In the genomic region with DNA sequence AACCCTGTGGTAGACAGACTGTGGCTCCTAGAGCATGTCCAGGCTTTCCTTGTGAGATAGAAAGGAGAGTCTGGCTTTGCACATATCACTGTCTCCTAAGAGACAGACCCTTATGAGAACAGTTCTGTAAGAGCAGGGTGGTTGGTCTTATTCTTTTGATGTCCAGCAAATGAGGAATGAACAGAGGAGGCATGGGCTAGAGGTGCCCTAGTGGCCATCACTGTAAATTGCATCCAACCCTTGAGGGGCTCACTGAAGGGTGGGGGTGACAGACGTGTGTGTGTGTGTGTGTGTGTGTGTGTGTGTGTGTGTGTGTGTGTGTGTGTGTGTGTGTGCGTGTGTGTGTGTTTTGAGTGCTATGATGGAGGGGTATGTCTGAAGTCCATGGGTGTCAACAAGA, we compare ENCODE assay signal across 19 mouse cellular contexts. TPM values are rescaled to one million over a fixed set of nuclear protein-coding genes. Genes with fewer than 3 reads are reported as not detected.
A peak's percentile ranks its signal among the peaks of the same experiment; 100 is the strongest.
DNase-seq lines count a peak whose midpoint lies in the region; ATAC-seq and TF ChIP-seq lines count a peak whose summit lies in the region.
"Had no signal": no experiment of that assay in that cellular context is flagged by ENCODE, and none has a peak within 500 bp of the region (broad histone marks: within the 10 kb centered on the region; RNA-seq: fewer than 3 reads in every experiment).

No protein-coding gene starts in this region.

- no peak overlapping the region for H3K4me2 ChIP-seq in intestine, postnatal 0 days (replicated peaks; ENCODE audit: low read depth)
- no peak overlapping the region for H3K4me2 ChIP-seq in intestine, embryonic 15.5 days (replicated peaks)
- no peak overlapping the region for H3K4me2 ChIP-seq in lung, postnatal 0 days (replicated peaks; ENCODE audit: low read depth, low read length)
- H3K4me2 ChIP-seq: heart, embryonic 12.5 days; kidney, embryonic 15.5 days; limb, embryonic 13.5 days had no signal

- no peak overlapping the region for H3K9ac ChIP-seq in intestine, postnatal 0 days (ENCODE audit: low read depth, low read length)
- no peak overlapping the region for H3K9ac ChIP-seq in intestine, embryonic 15.5 days
- no peak overlapping the region for H3K9ac ChIP-seq in lung, postnatal 0 days (replicated peaks; ENCODE audit: low read depth)
- H3K9ac ChIP-seq: heart, embryonic 12.5 days; kidney, embryonic 15.5 days; limb, embryonic 13.5 days had no signal

- H3K36me3 ChIP-seq in intestine, postnatal 0 days (ENCODE audit: control insufficient read depth, insufficient read depth), result no peaks in the 10 kb centered on the region
- no peaks in the 10 kb centered on the region for H3K36me3 ChIP-seq in intestine, embryonic 15.5 days
- no peaks in the 10 kb centered on the region for H3K36me3 ChIP-seq in lung, postnatal 0 days (ENCODE audit: insufficient read depth, low read length)
- H3K36me3 ChIP-seq: heart, embryonic 12.5 days; kidney, embryonic 15.5 days; limb, embryonic 13.5 days had no signal

- no peaks in the 10 kb centered on the region for H3K27me3 ChIP-seq in intestine, postnatal 0 days (replicated peaks; ENCODE audit: control insufficient read depth, insufficient read depth, low read length)
- H3K27me3 ChIP-seq in intestine, embryonic 15.5 days (replicated peaks), result no peaks in the 10 kb centered on the region
- no peaks in the 10 kb centered on the region for H3K27me3 ChIP-seq in lung, postnatal 0 days (replicated peaks; ENCODE audit: insufficient read depth, low read length)
- H3K27me3 ChIP-seq: kidney, embryonic 15.5 days; limb, embryonic 13.5 days had no signal

- no peak overlapping the region for H3K4me3 ChIP-seq in intestine, postnatal 0 days (ENCODE audit: low read depth, low read length)
- H3K4me3 ChIP-seq in intestine, embryonic 15.5 days (replicated peaks), result no peak overlapping the region
- no peak overlapping the region for H3K4me3 ChIP-seq in lung, postnatal 0 days (ENCODE audit: low read depth, low read length)
- H3K4me3 ChIP-seq: heart, embryonic 12.5 days; kidney, embryonic 15.5 days; limb, embryonic 13.5 days; megakaryocyte, embryonic 14.5 days had no signal

- H3K4me1 ChIP-seq in intestine, postnatal 0 days (replicated peaks; ENCODE audit: control insufficient read depth, insufficient read depth, low read length), result no peaks in the 10 kb centered on the region
- 0 out of 2 replicates have a peak, but pooled peaks cover 2% of the 10 kb centered on the region for H3K4me1 ChIP-seq in intestine, embryonic 15.5 days (replicated peaks)
- H3K4me1 ChIP-seq in lung, postnatal 0 days (ENCODE audit: insufficient read depth, low read depth, low read length), result no peaks in the 10 kb centered on the region
- H3K4me1 ChIP-seq: megakaryocyte, embryonic 14.5 days had no signal

- no peak for TF ChIP-seq EP300 in lung, postnatal 0 days (IDR thresholded peaks at IDR 0.05)

- no peak for DNase-seq in lung, postnatal 0 days (ENCODE audit: low spot score)
- no peak for DNase-seq in lung, postnatal 10 days
- DNase-seq in R1 (ENCODE audit: low read depth, low spot score), result peak; percentile 4
- DNase-seq in retina, embryonic 14.5 days (ENCODE audit: low spot score), result peak; percentile 42
- no peak for DNase-seq in cerebellum, adult 8-10 months
- DNase-seq: adrenal gland, postnatal 10 days; cerebellum, adult 11-12 months; gastrocnemius, postnatal 14 days; heart, postnatal 36 days; lung, adult 2 months; right cerebral cortex, adult 18-20 months had no signal

- no peaks in the 10 kb centered on the region for H3K9me3 ChIP-seq in intestine, postnatal 0 days (ENCODE audit: control insufficient read depth)
- no peaks in the 10 kb centered on the region for H3K9me3 ChIP-seq in intestine, embryonic 15.5 days
- H3K9me3 ChIP-seq in lung, postnatal 0 days (ENCODE audit: low read length), result no peaks in the 10 kb centered on the region
- H3K9me3 ChIP-seq: heart, embryonic 12.5 days; kidney, embryonic 15.5 days; limb, embryonic 13.5 days; megakaryocyte, embryonic 14.5 days had no signal

- WGBS in intestine, postnatal 0 days, result 78% methylated on average over 2 of the region's 2 CpGs
- 48% methylated on average over 2 of the region's 2 CpGs for WGBS in intestine, embryonic 15.5 days
- 67% methylated on average over 2 of the region's 2 CpGs for WGBS in lung, postnatal 0 days

- peak; percentile 53 for TF ChIP-seq CTCF in intestine, postnatal 0 days (IDR thresholded peaks at IDR 0.05; ENCODE audit: low read depth)
- TF ChIP-seq CTCF in lung, postnatal 0 days (IDR thresholded peaks at IDR 0.05), result peak; percentile 59

- no peak for ATAC-seq in intestine, postnatal 0 days
- ATAC-seq in intestine, embryonic 15.5 days, result no peak
- ATAC-seq in lung, postnatal 0 days, result 0 out of 2 replicates have a peak, but pooled peaks have one; percentile 14
- ATAC-seq in monocyte, adult 5-6 weeks (replicated peaks; ENCODE audit: insufficient number of reproducible peaks, low FRiP score, low TSS enrichment, poor library complexity, severe bottlenecking), result no peak

- H3K27ac ChIP-seq in intestine, postnatal 0 days (ENCODE audit: low read depth, low read length), result no peak overlapping the region
- no peak overlapping the region for H3K27ac ChIP-seq in intestine, embryonic 15.5 days
- no peak overlapping the region for H3K27ac ChIP-seq in lung, postnatal 0 days (ENCODE audit: low read length)
- H3K27ac ChIP-seq: kidney, embryonic 15.5 days; limb, embryonic 13.5 days had no signal

RNA-seq across cellular contexts. Expression of a gene that starts 32.2 kb away (rescaled TPM):
- 0.20 and 0.27 TPM in 2 replicates for polyA plus RNA-seq in intestine, postnatal 0 days (2015; fragmentation: Nextera tagmentation; extraction: Ambion mirVana)
- polyA plus RNA-seq in intestine, embryonic 15.5 days (2015; fragmentation: Nextera tagmentation; extraction: Ambion mirVana), result 0.53 and 0.61 TPM in 2 replicates
- 2.4 and 3.4 TPM in 2 replicates for polyA plus RNA-seq in lung, postnatal 0 days (2015; fragmentation: Nextera tagmentation; extraction: Ambion mirVana)
- 0.19 to 0.53 TPM (median 0.38 TPM) in 3 replicates for total RNA-seq in monocyte, adult 5-6 weeks (2017)
- total RNA-seq: neutrophil, adult 5-6 weeks had no signal

Comparison
In these comparisons a context has a peak if more than half of its experiments do, and no peak if none do; other contexts are left out.
1. DNase-seq: peak in R1 (single experiment) and retina, embryonic 14.5 days (single experiment); none in lung, postnatal 0 days (single experiment), lung, postnatal 10 days (single experiment) and cerebellum, adult 8-10 months (single experiment).